Mouse (Mus musculus) heart, adult 2 months (tissue): ENCODE data around the gene Haus8. TPM values are rescaled to one million over a fixed set of nuclear protein-coding genes. Genes with fewer than 3 reads are reported as not detected.
A peak's percentile ranks its signal among the peaks of the same experiment; 100 is the strongest.
"Not testable (repeated sequence)": the region's sequence is repeated elsewhere in the genome, so short reads cannot be mapped to it uniquely, and the experiment has no call there.

Source experiments
- DNase-seq, 2 experiments: peaks; one replicate each; pipeline ENCODE4 v3.0.0; 2021
- H3K27ac ChIP-seq: fragments of 200-600 bp; 2 replicates; pipeline ENCODE4 v1.8.1; 2022
- H3K27me3 ChIP-seq: fragments of 200-500 bp; 2 replicates; pipeline ENCODE4 v1.6.1; 2012; ENCODE audit warnings: mild to moderate bottlenecking, low read length, inconsistent platforms, mixed read lengths; ENCODE audit not compliant: control insufficient read depth, insufficient read depth
- H3K36me3 ChIP-seq: fragments of 200-500 bp; 2 replicates; pipeline ENCODE4 v1.6.1; 2012; ENCODE audit warnings: low read length, inconsistent platforms; ENCODE audit not compliant: control insufficient read depth, insufficient read depth
- H3K4me1 ChIP-seq: fragments of 200-500 bp; 2 replicates; pipeline ENCODE4 v1.6.1; 2011; ENCODE audit warnings: low read length; ENCODE audit not compliant: control insufficient read depth, insufficient read depth
- H3K4me3 ChIP-seq: fragments of 200-600 bp; 2 replicates; pipeline ENCODE4 v1.8.1; 2022
- H3K79me2 ChIP-seq: fragments of 200-500 bp; replicated peaks from 2 replicates; pipeline ENCODE4 v1.6.1; 2012; ENCODE audit warnings: mild to moderate bottlenecking, inconsistent platforms, low read length, moderate library complexity, mixed read lengths; ENCODE audit not compliant: control insufficient read depth, insufficient read depth
- H3K9ac ChIP-seq: fragments of 200-500 bp; 2 replicates; pipeline ENCODE4 v1.6.1; 2012; ENCODE audit warnings: low read depth, mild to moderate bottlenecking, control low read depth, inconsistent platforms, low read length, mixed read lengths
- CTCF ChIP-seq: fragments of 200-600 bp; IDR thresholded peaks from 2 replicates; pipeline ENCODE4 v1.8.1; 2022; ENCODE audit warnings: antibody characterized with exemption, mild to moderate bottlenecking, moderate library complexity
- EP300 ChIP-seq: fragments of 200-500 bp; IDR thresholded peaks from 2 replicates; pipeline ENCODE4 v1.6.1; 2011; ENCODE audit warnings: low read depth, low read length, control low read depth; ENCODE audit not compliant: insufficient read depth
- POLR2A ChIP-seq: fragments of 200-500 bp; IDR thresholded peaks from 2 replicates; pipeline ENCODE4 v1.6.1; 2011; ENCODE audit warnings: mild to moderate bottlenecking, low read depth, low read length, control low read depth; ENCODE audit not compliant: insufficient read depth
- WGBS: fragments of 180-500 bp; shearing (Covaris S2); methylation state at CpG from one replicate; pipeline ENCODE4 v1.1.7; 2018; 5-methylcytosine and 5-hydroxymethylcytosine counted together
- intact Hi-C: fragments of 180-260 bp; cut with DNase I; formaldehyde crosslinking; loops from one replicate; pipeline ENCODE4 v1.15.1; 2025
- polyA plus RNA-seq: library from polyadenylated mRNA; depleted of rRNA; stranded (reverse); fragments of >200 nt; gene quantifications from 2 replicates; pipeline ENCODE4 v1.2.3, GENCODE M21; 2012
- total RNA-seq, 2 experiments: library from RNA; stranded (reverse); gene quantifications; 2 replicates each; pipeline ENCODE4 v1.2.3; 2021

Gene Haus8
- total and polyA plus RNA-seq, 3 experiments = 11.9 to 29.0 (median 24.2) TPM

DNA sequence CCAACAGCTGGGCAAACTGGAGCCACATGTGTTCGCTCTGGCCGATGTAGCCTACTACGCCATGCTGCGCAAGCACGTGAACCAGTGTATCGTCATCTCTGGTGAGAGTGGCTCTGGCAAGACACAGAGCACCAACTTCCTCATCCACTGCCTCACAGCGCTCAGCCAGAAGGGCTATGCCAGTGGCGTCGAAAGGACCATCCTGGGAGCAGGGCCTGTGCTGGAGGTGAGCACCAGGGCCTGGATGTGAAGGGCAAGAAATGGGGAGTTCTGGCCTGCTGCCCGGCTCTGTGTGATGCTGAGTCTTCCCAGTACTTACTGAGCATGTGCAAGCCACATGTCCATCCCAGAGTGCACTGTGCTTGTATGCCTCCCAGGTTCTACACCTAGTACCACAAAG lies 18.2 kb upstream of the Haus8 start:
- peaks cover 11% of the 10 kb centered on the region for H3K4me1 ChIP-seq
- intact Hi-C loops = no loop called here
- no peak for DNase-seq
- H3K79me2 ChIP-seq = peaks cover 5% of the 10 kb centered on the region
- no peak overlapping the region for H3K27ac ChIP-seq
- H3K27me3 ChIP-seq = no peaks in the 10 kb centered on the region
- WGBS = 95% methylated on average over 10 of the region's 10 CpGs
- H3K4me3 ChIP-seq = no peak overlapping the region
- H3K36me3 ChIP-seq = no peaks in the 10 kb centered on the region
- H3K9ac ChIP-seq = no peak overlapping the region
- no peak for TF ChIP-seq CTCF
- no peak for TF ChIP-seq EP300
- TF ChIP-seq POLR2A = no peak

DNA sequence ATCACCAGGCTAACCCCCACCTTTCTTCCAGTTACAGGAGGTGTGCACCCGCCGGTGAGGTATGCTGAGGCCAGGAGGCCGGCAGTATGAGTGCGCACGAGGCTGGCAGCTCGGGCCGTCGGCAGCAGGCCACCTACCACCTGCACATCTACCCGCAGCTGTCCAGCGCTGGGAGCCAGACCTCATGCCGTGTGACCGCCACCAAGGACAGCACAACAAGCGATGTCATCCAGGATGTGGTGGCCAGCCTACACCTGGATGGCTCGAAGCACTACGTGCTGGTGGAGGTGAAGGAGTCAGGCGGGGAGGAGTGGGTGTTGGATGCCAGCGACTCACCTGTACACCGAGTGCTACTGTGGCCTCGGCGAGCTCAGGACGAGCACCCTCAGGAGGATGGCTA lies 17.5 kb upstream of the Haus8 start:
- intact Hi-C loops = no loop called here
- Histone ChIP-seq H3K27ac (no peak overlapping the region), H3K9ac (no peak overlapping the region), H3K79me2 (peaks cover 5% of the 10 kb centered on the region), H3K27me3 (no peaks in the 10 kb centered on the region), H3K4me3 (no peak overlapping the region), H3K36me3 (no peaks in the 10 kb centered on the region), H3K4me1 (peaks cover 13% of the 10 kb centered on the region)
- DNase-seq = no peak
- WGBS = 90% methylated on average over 21 of the region's 21 CpGs
- TF ChIP-seq CTCF (no peak), POLR2A (no peak), EP300 (no peak)

GRCm38 (mm10) chr8:71289098-71289497 lies 16.4 kb upstream of the Haus8 start:
- peak overlapping the region; percentile 41 for H3K27ac ChIP-seq
- peak in 1 of 2 experiments; percentile 58 for DNase-seq
- intact Hi-C loops = no loop called here
- 25% methylated on average over 7 of the region's 7 CpGs for WGBS
- TF ChIP-seq CTCF = no peak
- no peak for TF ChIP-seq EP300
- no peak for TF ChIP-seq POLR2A
- no peak overlapping the region for H3K9ac ChIP-seq
- H3K79me2 ChIP-seq = peaks cover 8% of the 10 kb centered on the region
- no peaks in the 10 kb centered on the region for H3K36me3 ChIP-seq
- H3K4me3 ChIP-seq = no peak overlapping the region
- H3K27me3 ChIP-seq = no peaks in the 10 kb centered on the region
- H3K4me1 ChIP-seq = peaks cover 23% of the 10 kb centered on the region

DNA sequence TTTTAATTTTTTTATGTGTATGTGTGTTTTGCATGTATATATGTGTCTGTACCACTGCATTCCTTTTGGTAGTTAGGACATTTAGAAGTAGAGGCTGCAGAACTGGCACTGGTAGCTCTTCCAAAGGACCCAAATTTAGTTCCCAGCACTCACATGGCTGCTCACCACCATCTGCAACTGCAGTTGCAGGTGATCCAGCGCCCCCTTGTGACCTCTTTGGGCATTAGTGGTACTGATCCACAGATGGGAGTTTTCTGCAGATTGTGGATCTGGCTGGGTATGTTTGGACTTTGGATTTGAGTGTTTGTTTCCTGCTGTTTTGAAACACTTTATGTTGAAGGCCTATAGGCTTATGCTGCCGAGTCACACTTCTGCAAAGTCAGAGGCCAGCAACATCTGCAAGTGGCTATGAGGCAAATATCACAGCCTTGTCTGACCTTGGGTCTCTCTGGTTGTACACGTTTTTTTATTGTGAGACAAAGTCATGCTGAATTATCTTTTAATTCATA lies 15.8 kb upstream of the Haus8 start:
- Histone ChIP-seq H3K4me1 (peaks cover 28% of the 10 kb centered on the region), H3K4me3 (no peak overlapping the region), H3K36me3 (0 out of 2 replicates have a peak, but pooled peaks cover 3% of the 10 kb centered on the region), H3K27ac (peak overlapping the region; percentile 41), H3K27me3 (no peaks in the 10 kb centered on the region), H3K9ac (no peak overlapping the region), H3K79me2 (peaks cover 8% of the 10 kb centered on the region)
- intact Hi-C loops = no loop called here
- TF ChIP-seq EP300 = no peak
- peak; percentile 38 for TF ChIP-seq CTCF
- no peak for DNase-seq
- WGBS = 47% methylated on average over 3 of the region's 3 CpGs

- Histone ChIP-seq H3K79me2 (peaks cover 10% of the 10 kb centered on the region), H3K4me1 (peaks cover 43% of the 10 kb centered on the region), H3K27ac (peak overlapping the region; percentile 9; the same call in 1 of the 2 replicates)
- intact Hi-C loops, DNase-seq, H3K9ac ChIP-seq, H3K27me3 ChIP-seq, H3K36me3 ChIP-seq, H3K4me3 ChIP-seq: not testable (repeated sequence)
- 33% methylated on average over 2 of the region's 2 CpGs for WGBS
These were observed 13.5 kb upstream of the Haus8 start for GRCm38 (mm10) chr8:71286223-71286622.

GRCm38 (mm10) chr8:71282621-71283020 lies 9.9 kb upstream of the Haus8 start:
- H3K79me2 ChIP-seq = peaks cover 7% of the 10 kb centered on the region
- H3K9ac ChIP-seq = peak overlapping the region; percentile 29; the same call in 1 of the 2 replicates
- peaks cover 5% of the 10 kb centered on the region; the same call in 1 of the 2 replicates for H3K36me3 ChIP-seq
- no peak overlapping the region for H3K4me3 ChIP-seq
- WGBS = 39% methylated on average over 5 of the region's 5 CpGs
- peak overlapping the region; percentile 71 for H3K27ac ChIP-seq
- peak in 1 of 2 experiments; percentile 52 for DNase-seq
- peaks cover 46% of the 10 kb centered on the region for H3K4me1 ChIP-seq
- no peaks in the 10 kb centered on the region for H3K27me3 ChIP-seq
- TF ChIP-seq POLR2A (0 out of 2 replicates have a peak, but pooled peaks have one; percentile 26), CTCF (no peak)
- intact Hi-C loops = no loop called here

DNA sequence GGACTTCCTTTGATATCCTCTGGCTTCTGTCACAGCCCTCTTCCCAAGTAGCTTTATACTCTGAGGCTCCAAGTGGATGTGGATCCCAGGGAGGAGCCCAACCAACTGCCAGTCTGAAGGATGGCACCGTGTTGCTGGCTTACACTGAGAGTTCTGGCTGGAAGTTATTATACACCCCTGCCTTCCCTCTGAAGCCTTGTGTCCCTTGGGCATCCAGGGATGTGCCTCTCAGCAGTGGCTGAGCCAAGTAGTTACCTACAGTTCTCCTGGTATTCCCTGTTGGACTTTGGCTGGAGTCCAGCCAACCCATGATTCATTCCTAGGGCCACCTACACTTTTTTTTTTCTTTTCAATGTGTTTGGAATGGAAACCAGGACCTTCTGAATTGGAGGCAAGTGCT lies 9.0 kb upstream of the Haus8 start:
- not testable (repeated sequence) for H3K4me3 ChIP-seq, H3K36me3 ChIP-seq, H3K9ac ChIP-seq

DNA sequence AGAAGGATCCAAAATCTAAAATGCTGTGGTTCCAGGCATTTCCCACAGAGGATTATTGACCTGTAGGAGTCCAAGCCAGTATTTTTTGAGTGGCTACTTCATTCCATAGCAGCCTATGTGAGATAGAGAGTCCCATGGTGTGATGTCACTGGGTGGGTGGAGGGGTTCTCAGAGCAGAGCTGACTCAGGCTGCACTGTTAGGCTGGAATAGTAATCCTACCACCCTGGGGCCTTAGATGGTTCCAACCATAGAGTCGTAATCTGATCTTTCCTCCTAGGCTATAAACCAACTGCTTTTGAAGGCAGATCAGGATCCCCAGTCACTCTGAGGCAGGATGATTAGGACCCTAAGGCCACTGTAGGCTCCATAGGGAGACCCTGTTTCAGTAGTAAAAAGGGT lies 6.7 kb upstream of the Haus8 start:
- H3K27ac ChIP-seq, intact Hi-C loops: not testable (repeated sequence)
- peaks cover 38% of the 10 kb centered on the region for H3K4me1 ChIP-seq

More for the DNA sequence above, 9.0 kb upstream of the Haus8 start:
- H3K27me3 ChIP-seq, DNase-seq, H3K79me2 ChIP-seq, intact Hi-C loops: not testable (repeated sequence)
- peaks cover 46% of the 10 kb centered on the region for H3K4me1 ChIP-seq
- 42% methylated on average over 1 of the region's 1 CpGs for WGBS
- peak overlapping the region; percentile 71 for H3K27ac ChIP-seq

More for the DNA sequence above, 6.7 kb upstream of the Haus8 start:
- H3K4me3 ChIP-seq, DNase-seq, H3K27me3 ChIP-seq, H3K9ac ChIP-seq, H3K36me3 ChIP-seq: not testable (repeated sequence)
- H3K79me2 ChIP-seq = peaks cover 14% of the 10 kb centered on the region
- 79% methylated on average over 1 of the region's 1 CpGs for WGBS
